Mouse (Mus musculus) 416B (cell line): ENCODE measurements around the gene Cdca7l.
A peak's percentile ranks its signal among the peaks of the same experiment; 100 is the strongest.
"Not testable (repeated sequence)": the region's sequence is repeated elsewhere in the genome, so short reads cannot be mapped to it uniquely, and the experiment has no call there.

Experiments
- DNase-seq: peaks from one replicate; pipeline ENCODE4 v3.0.0; 2011; ENCODE audit warnings: low read depth

Gene Cdca7l

DNA sequence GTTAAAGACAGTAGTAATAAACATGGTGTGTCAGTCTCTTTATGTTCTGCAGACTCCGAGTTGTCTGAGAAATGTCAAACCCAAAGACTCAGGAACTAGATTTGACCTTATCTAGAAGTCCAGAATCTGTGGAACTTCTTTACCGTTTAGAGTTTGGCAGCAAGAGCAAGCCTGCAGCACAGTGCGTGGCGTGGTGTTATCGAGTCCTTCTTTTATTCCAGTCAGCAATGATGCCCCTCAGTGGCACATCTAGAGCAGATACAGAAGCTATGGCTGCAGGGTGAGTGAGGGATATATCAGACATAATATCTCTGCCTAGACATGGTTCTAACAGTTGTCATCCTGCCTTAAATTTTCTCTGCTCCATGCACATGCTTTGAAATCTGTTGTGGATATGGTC lies 58.6 kb downstream of the Cdca7l start:
- no peak for DNase-seq

GRCm38 (mm10) chr12:117867708-117868564 lies 63.8 kb downstream of the Cdca7l start:
- DNase-seq: peak; percentile 71

GRCm38 (mm10) chr12:117872265-117872664 lies 68.2 kb downstream of the Cdca7l start:
- DNase-seq: no peak

- no peak for DNase-seq
These were observed 74.3 kb downstream of the Cdca7l start for GRCm38 (mm10) chr12:117878341-117878740.

DNA sequence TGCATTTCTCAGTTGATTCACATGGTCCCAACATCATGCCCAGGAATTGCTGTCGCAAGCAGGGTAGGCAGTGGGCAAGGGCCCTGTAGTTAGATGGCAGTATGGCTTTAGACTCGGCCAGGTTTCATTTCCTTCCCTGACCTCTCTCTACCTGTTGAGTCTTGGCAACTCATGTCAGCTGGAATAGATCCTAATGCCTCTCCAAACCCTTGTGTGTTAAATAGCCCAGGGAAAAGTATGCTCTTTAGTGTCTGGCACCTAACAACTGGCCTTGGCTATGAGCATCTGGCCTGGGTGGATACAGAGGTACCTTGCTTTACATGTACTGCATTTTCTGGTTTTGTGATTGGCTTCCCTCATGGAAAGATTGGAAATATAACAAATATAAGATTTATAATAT lies 80.5 kb downstream of the Cdca7l start:
- no peak for DNase-seq

DNA sequence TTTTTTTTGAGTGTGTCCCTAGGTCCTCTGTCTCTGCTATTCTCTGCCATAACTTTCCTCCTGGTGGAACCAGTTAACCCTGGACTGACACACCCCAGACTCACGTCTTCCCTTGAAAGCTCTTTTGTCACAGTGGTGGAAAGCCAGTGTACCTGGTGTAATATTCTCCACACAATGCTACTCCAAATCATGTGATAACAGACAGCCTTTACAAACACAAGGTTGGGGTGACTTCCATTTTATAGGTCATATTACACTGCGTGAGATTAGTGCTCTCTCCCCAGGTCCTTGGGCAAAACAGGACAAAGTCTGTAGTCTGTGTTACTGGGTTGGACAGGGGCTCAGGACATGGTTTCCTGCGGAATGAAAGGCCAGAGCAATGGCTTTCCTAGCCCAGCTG lies 83.3 kb downstream of the Cdca7l start:
- DNase-seq: no peak

DNA sequence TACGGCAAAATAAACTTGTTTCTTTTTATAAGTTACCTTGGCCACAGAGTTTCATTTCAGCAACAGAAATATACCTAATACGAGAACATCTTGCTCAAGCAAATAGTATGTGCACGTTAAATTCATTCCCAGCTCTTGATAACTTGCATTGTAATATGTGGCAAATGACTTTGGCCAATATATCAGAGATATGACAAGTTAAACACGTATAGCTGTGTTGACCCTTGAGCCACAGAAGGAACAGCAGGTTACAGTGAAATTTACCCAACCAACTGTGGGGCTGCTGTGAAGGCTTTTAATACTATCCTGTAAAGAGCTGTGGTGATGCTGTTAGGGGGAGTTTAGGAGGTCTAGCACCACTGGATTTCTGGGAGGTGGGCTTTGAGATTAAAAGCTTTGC lies 96.7 kb downstream of the Cdca7l start:
- DNase-seq: not testable (repeated sequence)

- not testable (repeated sequence) for DNase-seq
These were observed 97.3 kb downstream of the Cdca7l start for GRCm38 (mm10) chr12:117901352-117901751.

GRCm38 (mm10) chr12:117903671-117904070 lies 99.6 kb downstream of the Cdca7l start:
- DNase-seq: no peak

DNA sequence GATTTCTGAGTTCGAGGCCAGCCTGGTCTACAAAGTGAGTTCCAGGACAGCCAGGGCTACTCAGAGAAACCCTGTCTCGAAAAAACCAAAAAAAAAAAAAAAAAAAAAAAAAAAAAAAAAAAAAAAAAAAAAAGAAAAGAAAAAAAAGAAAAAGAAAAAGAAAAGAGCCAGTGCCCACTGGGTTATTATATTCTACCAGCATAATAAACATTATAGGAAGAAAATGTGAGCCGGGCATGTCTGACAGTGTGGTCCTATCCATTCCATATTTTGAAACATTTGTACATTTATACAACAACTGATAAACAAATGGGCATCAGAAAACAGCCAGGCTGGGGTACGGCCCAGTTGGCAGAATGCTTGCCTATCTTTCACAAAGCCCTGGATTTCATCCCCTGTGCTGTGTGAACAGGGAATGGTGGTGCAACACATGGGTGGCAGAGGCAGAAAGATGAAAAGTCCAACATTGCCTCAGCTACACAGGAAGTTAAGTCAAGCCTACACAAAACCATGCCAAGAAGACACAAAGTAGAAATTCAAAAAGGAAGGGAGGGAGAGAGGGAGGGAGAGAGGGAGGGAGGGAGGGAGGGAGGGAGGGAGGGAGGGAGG lies 101.2 kb downstream of the Cdca7l start:
- not testable (repeated sequence) for DNase-seq

DNA sequence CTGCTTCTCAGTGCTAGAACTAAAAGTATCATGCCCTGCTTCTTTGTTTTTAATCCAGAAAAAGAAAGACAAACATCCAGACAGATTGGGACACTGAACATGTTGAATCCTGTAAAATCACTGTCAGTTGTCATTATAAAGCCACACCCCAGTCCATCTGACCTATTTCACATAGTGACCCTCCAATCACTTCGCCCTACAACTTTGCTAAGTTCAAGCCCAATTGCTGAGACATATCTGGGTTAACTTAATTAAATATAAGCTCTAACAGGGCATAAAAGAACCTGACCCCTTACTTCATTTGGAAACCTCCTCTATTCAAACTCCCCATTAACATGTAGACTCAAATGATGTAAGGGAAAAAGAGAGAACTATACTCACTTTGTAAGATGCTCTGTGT lies 107.3 kb downstream of the Cdca7l start:
- DNase-seq: no peak

DNA sequence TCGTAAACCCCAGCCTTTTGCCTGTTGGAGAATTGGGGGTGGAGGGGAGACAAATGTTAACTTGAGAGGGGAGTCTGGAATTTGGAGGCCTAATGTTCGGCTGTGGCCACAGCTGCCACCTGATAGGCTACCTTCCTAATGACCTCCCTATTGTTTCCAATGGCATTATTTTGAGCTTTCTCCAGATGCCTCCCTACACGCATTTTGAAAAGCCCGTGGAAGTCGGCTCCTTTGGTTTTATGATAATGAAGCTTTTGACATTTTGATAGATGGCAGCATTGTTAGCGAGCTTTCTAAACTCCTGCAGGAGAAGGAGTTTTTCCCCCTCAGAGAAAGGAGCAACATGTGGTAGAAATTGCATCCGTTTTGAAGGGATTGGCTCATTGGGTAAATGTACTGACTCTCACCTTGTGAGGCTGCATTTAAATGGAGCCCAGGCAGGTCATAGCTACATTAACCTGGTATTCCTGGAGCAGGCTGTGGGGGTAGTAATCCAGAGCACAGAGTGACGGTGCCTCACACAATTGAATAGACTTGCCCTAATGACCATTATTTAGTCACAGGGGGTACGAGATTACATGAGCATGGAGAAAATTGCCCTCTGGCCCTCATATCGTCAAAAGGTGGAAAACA lies 110.6 kb downstream of the Cdca7l start:
- no peak for DNase-seq

DNA sequence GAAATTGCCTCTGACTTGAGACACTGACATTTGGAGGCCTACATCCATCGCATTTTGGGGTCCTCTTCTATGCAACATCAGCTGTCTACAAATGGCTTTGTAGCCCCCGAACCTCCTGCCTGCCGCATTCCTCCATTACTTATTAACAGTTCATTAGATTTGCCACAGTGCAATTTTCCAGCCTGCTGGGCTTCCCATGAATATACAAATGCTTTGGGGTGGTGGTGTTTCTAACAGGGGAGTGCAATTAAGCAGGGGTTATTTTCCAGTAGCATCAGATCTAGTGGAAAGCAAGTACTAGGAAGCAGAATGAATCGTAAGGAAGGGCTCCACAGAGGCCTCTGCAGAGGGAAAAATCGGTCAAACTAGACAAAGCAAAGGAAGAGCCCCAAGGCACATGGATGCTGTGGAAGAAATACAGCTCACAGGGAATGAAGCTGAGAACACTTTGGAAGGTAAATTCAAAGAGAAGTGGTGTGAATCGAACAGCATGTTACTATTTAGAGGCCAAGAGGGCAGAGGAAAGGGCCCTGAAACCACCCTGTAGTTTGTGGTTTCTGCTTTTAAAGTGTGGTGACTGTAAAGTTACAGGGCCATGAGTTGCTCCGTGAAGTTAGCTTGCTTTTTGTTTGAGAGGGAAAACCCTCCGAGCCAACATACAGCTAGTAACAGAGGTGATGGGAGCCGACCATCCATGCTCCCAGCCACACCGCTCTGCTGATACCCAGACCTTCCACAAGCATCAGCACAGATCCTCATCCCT lies 111.9 kb downstream of the Cdca7l start:
- DNase-seq: peak; percentile 49
